Mouse (Mus musculus) spleen, postnatal 36 days (tissue): Measurements from ENCODE around the gene Selenbp1.

ENCODE experiments used
- DNase-seq, 2 experiments: peaks; one replicate each; pipeline ENCODE4 v3.0.0; 2022; ENCODE audit warnings: low spot score in 2 of 2, mixed read lengths in 1 of 2

Gene Selenbp1

DNA sequence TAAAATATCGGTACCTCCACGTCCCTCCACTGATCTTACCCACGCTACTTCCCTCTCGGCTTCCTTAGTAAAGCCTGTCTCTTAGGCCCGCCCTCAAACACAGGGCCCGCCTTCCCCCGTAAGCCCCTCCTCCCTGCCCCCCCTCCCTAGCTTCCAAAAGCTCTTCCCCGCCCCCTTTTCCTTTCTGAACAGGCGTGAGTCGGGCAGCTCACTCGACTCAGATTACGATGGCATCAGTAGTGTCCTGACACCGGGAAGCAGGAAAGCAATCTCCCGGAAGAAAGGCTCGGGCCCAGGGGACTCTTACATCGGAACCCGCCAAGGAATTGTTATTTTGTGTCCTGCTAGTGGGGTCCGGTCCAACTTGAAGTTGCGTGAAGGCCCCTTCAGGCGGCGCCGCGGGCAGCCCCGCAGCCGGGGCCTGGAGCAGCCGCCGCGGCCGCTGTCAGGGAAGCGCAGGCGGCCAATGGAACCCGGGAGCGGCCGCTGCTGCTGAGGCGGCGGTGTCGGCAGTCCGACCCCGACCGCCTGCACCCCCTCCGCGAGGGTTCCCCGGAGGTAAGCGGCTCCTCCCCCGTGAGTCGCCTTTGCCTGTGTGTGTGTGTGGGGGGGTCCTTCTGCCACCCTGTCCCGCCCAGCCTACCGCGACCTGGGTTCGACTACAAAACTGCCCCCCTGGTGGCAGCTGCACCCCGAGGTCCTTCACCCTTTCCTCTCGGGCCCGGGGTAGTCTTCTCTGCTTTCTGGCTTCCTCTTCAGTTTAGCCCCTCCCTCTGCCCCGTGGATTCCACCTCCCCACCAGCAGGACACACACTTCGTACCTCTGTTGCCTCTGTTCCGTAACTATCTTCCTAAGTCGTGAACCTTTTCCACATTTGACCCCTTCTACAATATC lies 41.9 kb downstream of the Selenbp1 start, which contains the start of gene Pi4kb:
Gene Pi4kb (plus strand): TSS at position 204 of the 895 bp plus-strand sequence.
- DNase-seq, result peak; percentile 86 to 89

DNA sequence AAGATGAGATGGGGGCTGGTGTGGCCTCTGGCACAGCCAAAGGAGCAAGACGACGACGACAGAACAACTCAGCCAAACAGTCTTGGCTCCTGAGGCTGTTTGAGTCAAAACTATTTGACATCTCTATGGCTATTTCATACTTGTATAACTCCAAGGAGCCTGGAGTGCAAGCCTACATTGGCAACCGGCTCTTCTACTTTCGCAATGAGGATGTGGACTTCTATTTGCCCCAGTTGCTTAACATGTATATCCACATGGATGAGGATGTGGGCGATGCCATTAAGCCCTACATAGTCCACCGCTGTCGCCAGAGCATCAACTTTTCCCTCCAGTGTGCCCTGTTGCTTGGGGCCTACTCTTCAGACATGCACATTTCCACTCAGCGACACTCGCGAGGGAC lies 51.5 kb downstream of the Selenbp1 start:
- DNase-seq, result no peak

DNA sequence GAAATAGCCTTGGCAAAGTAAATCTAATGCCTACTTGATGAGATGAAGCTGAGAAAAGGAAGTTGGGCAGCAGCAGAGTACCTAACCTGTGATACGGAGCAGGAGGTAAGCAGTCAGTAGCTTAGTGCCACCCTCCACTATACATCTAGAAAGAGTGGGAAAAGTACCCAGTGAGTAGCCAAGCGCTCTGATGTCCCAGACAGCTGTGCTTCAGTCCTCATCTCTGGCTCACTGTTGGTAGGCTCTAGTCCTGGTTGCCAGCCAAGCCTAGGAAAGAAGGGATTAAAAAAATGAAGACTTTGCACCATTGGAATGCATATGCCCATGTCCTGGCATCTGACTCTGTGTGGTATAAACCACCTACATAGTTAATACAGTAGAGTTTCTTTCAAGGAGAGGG lies 52.7 kb downstream of the Selenbp1 start:
- no peak for DNase-seq

DNA sequence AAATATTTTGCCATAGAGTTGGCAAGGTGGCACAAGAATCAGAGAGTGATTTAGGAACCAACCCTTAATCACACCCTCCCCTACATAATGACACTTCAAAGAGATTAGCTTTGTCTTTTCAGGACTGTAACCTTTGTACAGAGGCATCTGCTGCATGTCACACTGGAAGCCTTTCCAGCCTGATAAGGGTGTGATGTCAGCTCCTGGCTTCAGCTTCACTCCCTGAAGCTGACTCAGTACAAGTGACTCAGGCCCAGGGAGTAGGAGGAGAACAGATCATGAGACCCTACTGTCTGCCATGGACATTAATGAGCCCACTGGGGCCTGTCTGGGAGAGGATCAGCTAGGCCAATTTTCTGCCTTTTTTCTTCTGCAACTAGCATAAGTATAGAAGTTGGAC lies 54.7 kb downstream of the Selenbp1 start:
- DNase-seq, result no peak

DNA sequence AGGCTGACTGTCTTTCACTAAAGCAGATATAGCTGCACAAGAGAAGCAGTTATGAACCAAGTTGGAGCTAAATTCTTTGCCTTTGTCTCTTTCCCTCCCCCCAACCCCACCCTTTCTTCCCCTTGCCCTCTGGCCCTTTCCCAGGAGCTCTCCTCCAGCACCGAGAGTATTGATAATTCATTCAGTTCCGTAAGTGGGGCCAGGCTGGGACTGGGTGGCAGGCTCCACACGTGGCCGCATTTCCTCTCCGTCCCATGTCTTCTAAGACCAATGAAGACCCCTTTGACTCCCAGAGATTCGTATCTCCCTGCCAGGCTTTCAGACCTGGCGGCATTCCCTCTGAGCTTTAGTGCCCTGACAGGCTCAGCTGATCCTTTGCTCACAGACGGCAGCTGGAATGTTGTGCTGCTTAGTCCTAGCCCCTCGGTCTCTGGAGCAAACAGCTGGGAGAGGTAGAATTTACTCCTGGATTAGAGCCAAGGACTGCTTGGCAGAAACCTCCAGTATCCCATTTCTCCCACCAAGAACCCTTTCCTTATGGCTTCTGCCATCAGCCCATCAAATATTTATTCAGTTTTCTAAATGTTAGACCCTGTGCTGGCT lies 56.4 kb downstream of the Selenbp1 start:
- DNase-seq, result no peak
